Mouse (Mus musculus) macrophage (primary cell): Measurements from ENCODE around the gene Kif28. TPM values are rescaled to one million over a fixed set of nuclear protein-coding genes. Genes with fewer than 3 reads are reported as not detected.
"Not testable (repeated sequence)": the region's sequence is repeated elsewhere in the genome, so short reads cannot be mapped to it uniquely, and the experiment has no call there.

Experiments used
- H3K27ac ChIP-seq: fragments of 350-480 bp; formaldehyde crosslinking; 2 replicates; pipeline ENCODE4 v1.9.0; 2021
- H3K36me3 ChIP-seq: fragments of 350-480 bp; formaldehyde crosslinking; 2 replicates; pipeline ENCODE4 v1.9.0; 2021; ENCODE audit errors: inconsistent target
- H3K4me3 ChIP-seq: fragments of 350-480 bp; formaldehyde crosslinking; 2 replicates; pipeline ENCODE4 v1.9.0; 2021; ENCODE audit errors: inconsistent target
- H3K79me2 ChIP-seq: fragments of 350-480 bp; formaldehyde crosslinking; 2 replicates; pipeline ENCODE4 v1.9.0; 2021; ENCODE audit errors: inconsistent target
- WGBS: methylation state at CpG from one replicate; pipeline ENCODE4 v1.1.7; 2026; ENCODE audit warnings: inconsistent platforms; ENCODE audit not compliant: missing documents; 5-methylcytosine and 5-hydroxymethylcytosine counted together
- polyA plus RNA-seq: library from polyadenylated mRNA; stranded (reverse); fragments of 250-400 nt; gene quantifications from 3 replicates; pipeline ENCODE4 v1.2.4, GENCODE M21; 2018; ENCODE audit warnings: inconsistent platforms

Gene Kif28
- polyA plus RNA-seq, 1 experiment from 2014 or later: not detected

DNA sequence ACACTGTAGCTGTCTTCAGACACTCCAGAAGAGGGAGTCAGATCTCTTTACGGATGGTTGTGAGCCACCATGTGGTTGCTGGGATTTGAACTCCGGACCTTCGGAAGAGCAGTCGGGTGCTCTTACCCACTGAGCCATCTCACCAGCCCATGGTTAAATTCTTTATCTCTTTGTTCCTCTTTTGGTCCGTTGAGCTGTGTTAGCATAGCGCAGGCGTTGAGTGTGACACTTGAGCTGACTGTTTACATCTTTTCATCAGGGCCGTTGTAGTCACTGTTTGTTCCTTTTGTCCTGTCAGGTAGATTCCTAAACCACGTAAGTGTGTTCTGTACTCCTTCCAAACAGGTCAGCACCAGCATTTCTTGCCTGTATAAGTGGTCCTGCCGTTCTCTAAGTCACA is 62.3 kb downstream of the Kif28 start:
- not testable (repeated sequence) for H3K36me3 ChIP-seq, H3K4me3 ChIP-seq, H3K27ac ChIP-seq, H3K79me2 ChIP-seq
- 89% methylated on average over 9 of the region's 10 CpGs for WGBS

DNA sequence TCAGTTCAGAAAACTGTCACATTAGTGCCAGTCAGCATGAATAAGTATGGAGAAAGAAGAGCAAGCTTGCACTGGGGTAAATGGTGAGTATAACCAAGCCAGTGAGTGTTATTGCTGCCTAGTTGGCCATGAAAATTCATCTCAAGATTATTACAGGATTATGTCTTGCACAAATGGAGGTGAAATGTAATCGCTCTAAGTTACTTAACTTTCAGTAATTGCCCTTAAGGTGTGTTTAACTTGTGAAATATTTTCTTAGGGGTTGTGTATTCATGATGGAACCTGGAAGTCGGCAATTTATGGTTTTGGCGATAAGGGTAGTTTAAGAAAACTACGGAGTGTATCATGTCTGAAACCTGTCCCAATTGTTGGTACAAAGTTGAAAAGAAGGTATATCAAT is 65.7 kb downstream of the Kif28 start:
- H3K36me3 ChIP-seq: no peaks in the 10 kb centered on the region
- WGBS: 99% methylated on average over 4 of the region's 4 CpGs

DNA sequence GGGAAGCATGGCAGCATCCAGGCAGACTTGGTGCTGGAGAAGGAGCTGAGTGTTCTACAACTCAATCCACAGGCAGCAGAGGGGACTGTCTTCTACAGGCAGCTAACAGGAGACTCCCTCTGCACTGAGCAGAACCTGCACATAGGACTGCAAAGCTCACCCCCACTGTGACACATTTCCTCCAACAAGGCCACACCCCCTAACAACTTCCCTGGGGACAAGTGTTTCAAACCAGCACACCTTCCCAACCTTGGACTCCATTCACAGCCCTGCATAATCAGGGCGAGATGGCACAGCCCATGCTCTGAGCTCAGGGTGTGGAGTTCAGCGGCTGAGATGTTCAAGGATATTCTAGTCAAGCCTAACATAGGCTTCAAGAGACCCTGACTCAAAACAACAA is 68.0 kb downstream of the Kif28 start:
- H3K36me3 ChIP-seq: no peaks in the 10 kb centered on the region
- no peak overlapping the region for H3K27ac ChIP-seq
- WGBS: 93% methylated on average over 2 of the region's 2 CpGs
- H3K79me2 ChIP-seq: no peaks in the 10 kb centered on the region
- H3K4me3 ChIP-seq: no peak overlapping the region

More for the DNA sequence above, 65.7 kb downstream of the Kif28 start:
- no peaks in the 10 kb centered on the region for H3K79me2 ChIP-seq
- no peak overlapping the region for H3K27ac ChIP-seq
- H3K4me3 ChIP-seq: no peak overlapping the region

DNA sequence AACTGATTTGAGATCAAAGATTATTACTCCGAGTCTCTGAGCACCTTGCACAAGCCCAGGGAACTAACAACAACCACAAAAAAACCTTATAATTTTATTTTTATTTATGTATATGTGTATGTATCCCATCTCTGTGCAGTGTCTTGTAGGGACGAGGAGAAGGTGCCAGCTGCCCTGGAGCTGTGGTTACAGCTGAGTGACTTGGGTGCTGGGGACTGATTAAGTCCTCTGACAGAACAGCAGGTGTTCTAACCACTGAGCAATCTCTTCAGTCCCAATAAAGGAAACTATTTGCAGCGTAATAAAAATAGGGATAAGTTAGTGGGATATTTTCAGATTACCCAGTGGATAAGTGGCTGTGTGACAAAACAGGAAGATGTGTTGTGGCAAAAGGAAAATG is 70.7 kb downstream of the Kif28 start:
- 94% methylated on average over 3 of the region's 3 CpGs for WGBS
- Histone ChIP-seq H3K36me3 (no peaks in the 10 kb centered on the region), H3K27ac (no peak overlapping the region), H3K4me3 (no peak overlapping the region), H3K79me2 (no peaks in the 10 kb centered on the region)

DNA sequence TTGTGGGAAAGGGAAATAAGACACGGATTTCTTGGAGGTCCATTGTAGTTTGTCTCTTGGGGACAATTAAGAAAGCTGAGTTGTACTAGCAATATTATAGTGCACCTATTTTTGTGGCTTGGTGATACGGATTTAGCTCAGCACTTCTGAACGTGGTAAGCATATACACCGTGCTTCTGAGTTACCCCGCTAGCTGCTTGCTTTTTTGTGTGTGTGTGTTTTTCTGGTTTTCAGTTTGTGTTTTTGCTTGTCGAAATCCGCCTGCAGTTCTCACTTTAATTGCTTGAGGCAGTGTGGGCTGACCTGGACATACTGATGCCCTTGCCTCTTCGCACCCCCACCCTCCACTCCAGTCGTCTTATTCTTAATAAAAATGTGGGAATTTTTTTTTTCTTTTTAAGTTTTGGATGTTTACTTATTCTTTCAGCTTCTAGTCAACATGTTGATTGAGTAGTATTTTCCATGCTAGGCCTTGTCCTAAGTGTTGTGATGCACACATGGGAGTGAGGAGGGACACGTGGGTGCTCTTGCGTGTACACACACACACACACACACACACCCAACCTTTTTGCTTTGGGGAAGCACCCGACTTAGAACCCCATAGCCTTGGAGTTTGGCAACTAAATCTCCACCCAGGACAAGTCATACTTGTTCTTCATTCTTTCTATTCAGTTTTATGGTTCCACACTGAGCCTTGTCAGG is 76.1 kb downstream of the Kif28 start:
- peak overlapping the region; percentile 32 for H3K4me3 ChIP-seq
- no peaks in the 10 kb centered on the region for H3K36me3 ChIP-seq
- 18% methylated on average over 10 of the region's 12 CpGs for WGBS
- H3K79me2 ChIP-seq: no peaks in the 10 kb centered on the region
- no peak overlapping the region for H3K27ac ChIP-seq

DNA sequence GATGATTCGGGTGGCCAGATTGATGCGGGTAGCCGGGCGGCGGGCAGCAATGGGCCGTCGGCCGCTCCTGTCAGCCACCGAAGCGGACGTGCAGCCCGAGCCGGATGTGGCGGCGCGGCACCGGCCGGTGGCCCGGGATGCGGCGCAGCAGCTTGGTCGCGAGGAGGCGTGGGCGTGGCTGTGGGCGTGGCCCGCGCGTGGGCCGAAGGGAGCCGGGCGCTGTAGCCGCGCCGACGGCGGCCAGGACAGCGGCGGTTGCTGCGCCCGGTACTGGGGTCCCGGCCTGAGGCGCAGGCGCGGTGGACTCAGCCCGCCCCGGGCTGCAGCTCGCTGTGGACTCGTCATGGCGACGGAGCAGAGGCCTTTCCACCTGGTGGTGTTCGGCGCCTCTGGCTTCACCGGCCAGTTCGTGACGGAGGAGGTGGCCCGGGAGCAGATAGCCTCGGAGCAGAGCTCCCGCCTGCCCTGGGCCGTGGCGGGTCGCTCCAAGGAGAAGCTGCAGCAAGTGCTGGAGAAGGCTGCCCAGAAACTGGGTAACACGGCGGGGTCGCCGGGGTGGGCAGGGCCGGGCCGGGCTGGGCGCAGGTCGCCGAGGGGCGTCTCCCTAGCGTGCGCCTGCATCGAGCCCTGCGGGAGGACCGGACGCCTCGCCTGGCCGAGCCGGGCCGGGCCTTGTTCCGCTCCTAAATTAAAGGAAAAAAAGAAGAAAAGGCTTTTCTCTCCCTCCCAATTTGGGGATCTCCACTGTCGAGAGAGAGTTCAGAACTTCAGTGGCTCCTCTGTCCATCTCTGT is 76.9 kb downstream of the Kif28 start, which contains the start of gene Sccpdh:
Gene Sccpdh, plus strand, starts transcription at position 198 of the 793 bp plus-strand sequence.
- no peaks in the 10 kb centered on the region for H3K36me3 ChIP-seq
- WGBS: under 1% methylated on average over 84 of the region's 84 CpGs
- no peak within 1 kb of the TSS for H3K27ac ChIP-seq
- no peaks in the 10 kb centered on the region for H3K79me2 ChIP-seq
- peak within 1 kb of the TSS; percentile 32 for H3K4me3 ChIP-seq

DNA sequence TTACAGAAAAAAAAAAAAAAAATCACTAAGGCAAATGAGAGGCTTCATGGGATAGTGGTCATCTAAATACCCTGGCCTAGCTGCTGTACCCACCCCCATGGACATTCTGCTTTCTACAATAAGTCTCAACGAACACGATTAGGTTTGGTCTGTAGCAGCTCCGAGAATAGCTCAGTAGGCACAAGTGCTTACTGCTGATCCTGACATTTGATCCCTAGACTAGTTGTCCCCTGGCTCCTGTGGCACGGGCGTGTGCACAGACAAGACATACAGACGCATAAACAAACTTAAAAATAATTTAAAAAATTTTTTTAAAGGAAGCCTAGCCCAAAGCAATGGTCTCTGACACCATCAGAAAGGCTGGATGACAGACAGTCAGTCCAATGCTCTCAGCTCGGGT is 77.6 kb downstream of the Kif28 start:
- Histone ChIP-seq H3K36me3 (no peaks in the 10 kb centered on the region), H3K4me3 (peak overlapping the region; percentile 22; the same call in 1 of the 2 replicates)
- 54% methylated on average over 7 of the region's 7 CpGs for WGBS

DNA sequence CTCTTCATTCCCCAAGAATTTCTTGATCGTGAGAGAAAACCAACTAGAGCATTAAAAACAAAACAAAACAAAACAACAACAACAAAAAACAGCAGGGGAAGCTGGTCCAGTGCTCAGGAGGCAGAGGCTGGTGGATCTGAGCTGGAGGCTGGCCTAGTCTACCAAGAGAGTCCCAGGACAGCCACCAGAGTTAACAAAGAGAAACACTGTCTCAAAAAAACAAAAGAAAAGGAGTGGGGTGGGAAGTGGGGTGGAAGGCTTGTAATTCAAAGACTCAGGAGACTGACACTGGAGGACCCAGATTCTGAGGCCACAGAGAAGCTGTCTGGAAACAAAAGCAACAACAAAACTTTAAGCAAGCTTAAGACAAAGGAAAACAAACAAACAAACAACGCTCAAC is 78.1 kb downstream of the Kif28 start:
- H3K79me2 ChIP-seq: no peaks in the 10 kb centered on the region
- H3K36me3 ChIP-seq: no peaks in the 10 kb centered on the region
- WGBS: 92% methylated on average over 2 of the region's 2 CpGs
- no peak overlapping the region for H3K27ac ChIP-seq
- H3K4me3 ChIP-seq: no peak overlapping the region

More for the DNA sequence above, 77.6 kb downstream of the Kif28 start:
- Histone ChIP-seq H3K27ac (no peak overlapping the region), H3K79me2 (no peaks in the 10 kb centered on the region)

DNA sequence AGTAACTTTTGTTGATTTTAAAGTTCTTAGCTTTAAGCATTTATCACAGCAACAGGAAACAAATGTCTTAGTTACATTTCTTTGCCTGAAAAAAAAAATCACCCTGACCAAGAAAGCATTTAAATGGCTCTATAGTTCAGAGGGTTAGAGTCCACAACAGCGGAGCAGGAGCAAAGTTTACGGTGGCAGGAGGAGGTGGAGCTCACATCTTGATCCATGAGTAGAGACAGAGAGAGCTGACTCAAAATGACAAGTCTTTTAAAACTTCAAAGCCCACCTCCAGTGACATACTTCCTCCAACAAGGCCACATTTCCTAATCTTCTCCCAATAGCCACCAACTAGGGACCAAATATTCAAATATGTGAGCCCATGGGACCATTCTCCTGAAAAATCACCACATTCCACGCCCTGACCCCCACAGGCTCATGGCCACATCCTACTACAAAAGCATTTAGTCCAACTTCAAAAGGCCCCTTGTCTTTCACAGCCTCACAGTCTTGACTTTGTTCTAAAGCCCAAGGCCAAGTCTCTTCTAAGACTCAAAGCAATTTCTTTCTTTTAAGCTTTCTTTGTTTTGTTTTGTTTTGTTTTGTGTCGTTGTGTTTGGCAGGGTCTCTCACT is 80.7 kb downstream of the Kif28 start:
- no peaks in the 10 kb centered on the region for H3K36me3 ChIP-seq
- WGBS: 94% methylated on average over 4 of the region's 4 CpGs
- H3K79me2 ChIP-seq: no peaks in the 10 kb centered on the region
- no peak overlapping the region for H3K27ac ChIP-seq
- H3K4me3 ChIP-seq: no peak overlapping the region

DNA sequence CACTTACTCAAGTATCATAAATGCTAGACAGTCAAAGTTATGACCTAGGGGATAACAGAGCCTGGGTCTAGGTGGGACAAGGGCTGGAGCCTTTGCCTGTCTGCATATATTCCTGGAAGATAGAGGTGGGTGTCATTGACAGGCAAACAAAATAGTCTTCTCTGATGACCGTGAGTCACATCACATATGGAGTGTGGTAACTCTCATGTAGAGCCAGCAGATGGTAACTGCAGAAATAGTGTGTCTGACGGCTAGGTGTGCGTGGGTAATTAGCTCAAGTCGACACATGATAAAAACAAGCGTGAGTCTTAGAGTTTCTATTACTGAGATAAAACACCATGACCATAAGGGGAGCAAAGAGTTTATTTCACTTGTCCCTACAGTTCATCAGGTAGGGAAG is 82.0 kb downstream of the Kif28 start:
- H3K79me2 ChIP-seq: no peaks in the 10 kb centered on the region
- H3K4me3 ChIP-seq: no peak overlapping the region
- no peak overlapping the region for H3K27ac ChIP-seq
- WGBS: 86% methylated on average over 5 of the region's 5 CpGs
- no peaks in the 10 kb centered on the region for H3K36me3 ChIP-seq

DNA sequence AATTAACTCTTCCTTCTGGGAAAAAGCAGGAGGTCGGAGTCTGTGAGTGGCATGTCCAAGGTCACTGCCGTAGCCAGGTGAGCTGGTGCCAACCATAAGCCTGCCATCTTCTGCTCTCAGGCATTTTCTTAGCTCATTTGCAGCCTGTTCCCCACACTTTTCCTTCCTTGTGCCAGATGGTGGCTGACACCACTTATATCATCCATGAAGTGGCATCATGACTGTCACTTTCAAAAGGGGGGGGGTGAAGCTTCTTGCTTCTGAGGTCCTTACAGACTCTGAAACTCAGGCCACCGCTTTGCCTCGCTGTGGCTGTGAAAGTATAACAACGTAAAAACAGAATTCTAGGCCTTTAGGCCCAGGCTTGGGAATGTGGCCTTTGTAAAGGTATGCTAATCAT is 93.8 kb downstream of the Kif28 start:
- Histone ChIP-seq H3K36me3 (no peaks in the 10 kb centered on the region), H3K27ac (no peak overlapping the region), H3K79me2 (no peaks in the 10 kb centered on the region), H3K4me3 (no peak overlapping the region)
- 97% methylated on average over 5 of the region's 5 CpGs for WGBS

DNA sequence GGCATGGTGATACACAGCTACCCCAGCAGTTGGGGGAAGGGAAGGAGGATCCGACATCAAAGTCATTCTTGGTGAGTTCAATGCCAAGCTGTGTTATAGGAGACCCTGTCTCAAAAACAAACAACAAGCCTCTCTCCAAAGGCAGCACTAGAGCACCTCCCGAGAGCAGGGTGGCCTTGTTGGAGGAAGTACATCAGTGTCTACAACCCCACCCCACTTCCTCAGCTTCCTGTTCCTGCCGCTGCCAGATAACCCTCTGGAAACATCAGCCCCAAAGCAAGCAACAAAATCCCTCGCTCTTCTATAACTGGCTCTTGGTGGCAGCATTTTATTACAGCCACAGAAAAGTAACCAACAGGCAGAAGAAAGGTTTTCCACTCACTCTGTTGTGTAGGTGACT is 94.8 kb downstream of the Kif28 start:
- H3K4me3 ChIP-seq: no peak overlapping the region
- WGBS: 24% methylated on average over 4 of the region's 4 CpGs
- no peaks in the 10 kb centered on the region for H3K79me2 ChIP-seq
- no peaks in the 10 kb centered on the region for H3K36me3 ChIP-seq
- no peak overlapping the region for H3K27ac ChIP-seq

DNA sequence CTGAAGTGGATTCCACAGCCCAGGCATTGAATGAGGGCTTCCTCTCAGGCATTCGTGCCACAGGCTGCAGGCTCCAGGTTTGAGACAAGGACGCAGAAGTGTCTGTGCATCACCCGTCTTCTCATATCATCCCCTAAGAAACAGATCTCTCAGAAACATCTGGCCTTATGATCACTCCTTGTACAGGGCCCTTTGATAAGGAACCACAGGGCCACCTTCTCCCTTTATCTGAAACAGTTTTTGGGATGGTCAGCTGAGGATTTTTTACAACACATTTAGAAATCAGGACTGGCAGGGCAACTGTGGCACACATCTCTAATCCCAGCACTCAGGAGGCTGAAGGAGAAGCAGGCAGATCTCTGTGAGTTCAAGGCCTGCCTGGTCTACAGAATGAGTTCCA is 95.7 kb downstream of the Kif28 start:
- no peaks in the 10 kb centered on the region for H3K36me3 ChIP-seq
- no peak overlapping the region for H3K27ac ChIP-seq
- H3K4me3 ChIP-seq: no peak overlapping the region
- no peaks in the 10 kb centered on the region for H3K79me2 ChIP-seq
- WGBS: 87% methylated on average over 3 of the region's 3 CpGs

DNA sequence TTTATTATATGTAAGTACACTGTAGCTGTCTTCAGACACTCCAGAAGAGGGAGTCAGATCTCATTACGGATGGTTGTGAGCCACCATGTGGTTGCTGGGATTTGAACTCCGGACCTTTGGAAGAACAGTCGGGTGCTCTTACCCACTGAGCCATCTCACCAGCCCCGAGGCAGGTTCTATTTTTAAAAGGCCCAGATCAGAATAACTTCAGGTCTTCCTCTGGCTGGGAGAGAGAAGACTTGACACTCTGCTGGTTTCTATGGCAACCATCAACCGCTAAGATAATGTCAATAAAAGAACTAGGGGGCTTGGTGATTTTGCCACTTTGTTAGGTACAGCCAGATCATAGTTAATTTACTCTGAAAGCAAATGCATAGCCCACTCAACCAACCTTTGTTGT is 96.4 kb downstream of the Kif28 start:
- not testable (repeated sequence) for H3K79me2 ChIP-seq, H3K27ac ChIP-seq, H3K36me3 ChIP-seq, H3K4me3 ChIP-seq
- WGBS: 76% methylated on average over 2 of the region's 5 CpGs

DNA sequence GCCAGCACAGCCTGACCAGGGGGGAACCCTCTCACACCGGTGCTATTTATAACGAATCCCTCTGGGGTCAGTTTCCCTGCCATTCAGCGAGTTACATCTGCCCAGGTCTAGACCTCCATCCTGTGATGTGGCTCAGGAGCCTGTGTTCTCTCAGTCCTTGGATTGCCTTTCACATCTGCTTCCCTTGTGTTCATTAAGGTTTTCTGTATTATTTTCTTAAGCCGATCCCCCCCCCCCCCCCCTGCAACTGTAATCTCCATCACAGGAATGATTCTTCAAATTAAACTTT is 99.1 kb downstream of the Kif28 start:
- Histone ChIP-seq H3K4me3 (no peak overlapping the region), H3K36me3 (no peaks in the 10 kb centered on the region), H3K79me2 (no peaks in the 10 kb centered on the region), H3K27ac (no peak overlapping the region)
- WGBS: 26% methylated on average over 4 of the region's 4 CpGs
